Mouse (Mus musculus): ENCODE results near the gene Glod4.

Gene Glod4

GRCm38 (mm10) chr11:76242901-76243810 lies at the start of gene Glod4, which contains the start of gene Mrm3:
Glod4 (minus strand) TSS chr11:76243725.
Mrm3 (plus strand) TSS chr11:76243715.
- in situ Hi-C loops (cut with MboI), result no loop called here

DNA sequence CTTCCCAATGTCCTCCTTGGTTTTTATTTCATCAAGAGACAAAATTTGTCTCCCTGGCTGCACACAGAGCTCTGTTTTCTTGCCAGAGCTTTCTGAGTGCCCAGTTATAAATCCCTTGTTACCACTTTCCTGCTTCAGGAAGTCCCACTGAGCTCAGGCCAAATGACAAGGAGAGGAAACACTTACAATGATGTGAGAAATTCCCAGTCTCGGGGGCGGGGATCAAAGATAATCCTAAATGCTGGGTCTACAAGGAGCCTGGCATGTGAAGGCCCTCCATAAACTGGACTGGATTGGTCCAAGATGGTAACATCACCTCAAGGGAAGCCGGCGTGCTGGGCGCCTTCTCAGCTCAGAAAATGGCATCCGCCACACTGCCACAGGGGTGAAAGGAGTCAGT lies 49.3 kb upstream of the Glod4 start:
- in situ Hi-C loops (cut with MboI), result no loop called here

DNA sequence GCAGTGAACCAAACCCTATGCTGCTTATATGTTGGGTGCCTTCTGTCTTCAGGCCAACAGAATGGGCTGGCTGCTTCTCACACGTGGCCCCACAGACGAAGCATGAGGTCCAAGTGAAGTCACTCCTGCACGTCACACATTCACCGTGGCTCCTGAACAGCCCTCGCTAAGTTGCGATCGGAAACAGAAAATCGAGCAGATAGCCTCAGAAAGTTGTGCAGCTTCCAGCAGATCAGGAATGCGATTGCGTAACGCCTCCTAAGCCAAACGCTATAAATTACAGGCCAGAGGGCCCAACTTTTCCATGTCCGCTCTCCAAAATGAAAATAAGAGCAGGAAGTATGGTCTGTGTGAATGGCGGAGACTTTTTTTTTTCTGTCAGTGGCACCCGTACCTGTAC lies 48.9 kb upstream of the Glod4 start:
- in situ Hi-C loops (cut with MboI), result no loop called here

DNA sequence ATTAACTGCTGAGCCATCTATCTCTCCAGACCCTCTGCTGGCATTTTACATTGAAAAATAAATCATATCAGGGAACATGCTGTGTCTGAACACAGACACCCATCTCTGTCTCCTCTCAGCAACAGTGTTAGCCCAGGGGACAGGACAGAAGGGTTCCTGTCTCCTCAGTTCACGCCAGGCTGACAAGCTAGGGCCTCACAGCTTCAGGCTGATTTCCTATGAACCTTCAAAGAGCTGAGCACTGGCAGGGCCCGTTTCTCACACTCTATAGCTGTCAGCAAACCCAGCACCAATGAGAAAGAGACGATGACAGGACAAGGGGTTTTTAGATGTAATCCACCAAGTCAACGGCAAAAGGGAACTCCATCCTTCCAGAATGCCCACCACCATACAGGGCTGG lies 48.4 kb upstream of the Glod4 start:
- in situ Hi-C loops (cut with MboI), result no loop called here

- in situ Hi-C loops (cut with MboI), result no loop called here
These were observed 46.8 kb upstream of the Glod4 start for GRCm38 (mm10) chr11:76290367-76290766.

GRCm38 (mm10) chr11:76288645-76289044 lies 45.1 kb upstream of the Glod4 start:
- in situ Hi-C loops (cut with MboI), result no loop called here

GRCm38 (mm10) chr11:76287301-76287700 lies 43.8 kb upstream of the Glod4 start:
- in situ Hi-C loops (cut with MboI), result no loop called here

DNA sequence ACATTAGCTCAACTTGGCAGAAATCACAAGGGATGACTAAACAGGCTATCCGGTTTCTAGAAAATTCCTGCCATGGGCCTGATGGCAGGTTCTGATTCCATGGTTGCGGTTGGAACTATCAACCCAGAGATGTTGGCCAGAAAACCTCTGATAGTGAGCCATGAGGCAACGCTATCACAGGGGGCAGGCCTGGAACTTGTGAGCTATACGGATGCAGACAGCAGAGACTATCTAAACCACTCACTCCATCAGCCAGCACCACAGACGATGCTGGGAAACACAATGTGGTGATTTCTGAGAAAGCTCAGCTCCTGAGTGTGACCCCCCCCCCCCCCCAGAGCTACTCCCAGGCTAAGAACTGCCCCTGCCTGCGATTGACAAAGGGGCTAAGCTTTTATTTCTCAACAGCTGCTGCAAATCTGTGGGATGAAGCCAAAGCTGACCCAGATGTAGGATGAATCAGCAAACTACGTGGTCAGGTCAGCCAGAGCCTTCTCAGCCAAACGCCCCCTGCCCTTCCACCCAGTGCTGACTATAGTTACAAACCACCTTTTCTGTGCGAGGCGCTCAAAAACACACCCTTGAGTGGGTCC lies 43.1 kb upstream of the Glod4 start:
- in situ Hi-C loops (cut with MboI), result no loop called here

DNA sequence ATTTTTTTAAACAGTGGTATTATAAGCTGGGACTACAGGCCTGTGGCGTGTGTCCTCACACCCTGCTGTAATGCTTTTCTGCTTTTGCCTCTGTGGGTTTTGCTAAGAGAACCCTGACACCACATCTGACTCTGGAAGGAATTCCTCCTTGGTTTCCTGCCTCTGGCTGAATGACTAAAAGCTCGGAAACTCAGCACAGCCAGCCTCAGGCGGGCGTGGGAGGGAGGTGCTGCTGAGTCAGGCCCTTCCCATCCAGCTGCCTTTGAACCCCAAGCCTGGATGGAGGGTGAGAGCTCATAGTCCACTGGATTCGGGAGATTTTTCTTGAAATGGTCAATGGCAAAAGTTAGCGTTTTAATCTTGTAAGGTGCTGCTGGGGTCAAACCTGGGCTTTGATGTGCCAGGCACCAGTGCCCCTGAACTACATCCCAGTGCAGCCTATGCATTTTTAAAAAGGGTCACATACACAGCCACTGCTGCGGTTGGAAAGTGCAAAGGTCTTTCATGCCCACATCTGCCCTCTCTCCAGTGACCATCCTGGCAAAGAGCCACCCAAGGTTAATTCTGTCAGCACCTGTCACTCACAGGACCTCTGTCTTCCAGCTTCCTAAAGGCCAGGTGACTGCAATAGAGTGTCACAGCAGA lies 42.0 kb upstream of the Glod4 start:
- in situ Hi-C loops (cut with MboI), result no loop called here

- in situ Hi-C loops (cut with MboI), result no loop called here
These were observed 40.3 kb upstream of the Glod4 start for GRCm38 (mm10) chr11:76283841-76284240.

DNA sequence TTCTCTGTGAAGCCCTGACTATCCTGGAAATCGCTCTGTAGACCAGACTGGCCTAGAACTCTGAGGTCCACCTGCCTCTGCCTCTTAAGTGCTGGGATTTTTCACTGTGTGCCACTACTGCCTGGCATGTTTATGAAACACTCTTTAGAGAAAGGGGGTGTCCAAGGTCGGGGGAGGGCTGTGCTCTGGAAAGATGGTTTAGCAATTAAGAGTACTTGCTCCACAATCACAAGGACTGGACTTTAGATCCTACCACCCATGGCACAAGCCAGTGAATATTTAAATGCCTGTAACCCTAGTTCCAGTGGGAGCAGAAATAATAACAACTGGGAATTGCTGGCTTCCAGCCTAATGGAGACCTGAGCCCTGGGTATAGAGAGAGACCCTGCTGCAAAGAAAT lies 36.4 kb upstream of the Glod4 start:
- in situ Hi-C loops (cut with MboI), result no loop called here

GRCm38 (mm10) chr11:76278960-76279852 lies 35.7 kb upstream of the Glod4 start:
- in situ Hi-C loops (cut with MboI), result no loop called here

- in situ Hi-C loops (cut with MboI), result no loop called here
These were observed 28.9 kb upstream of the Glod4 start for GRCm38 (mm10) chr11:76272440-76272839.

- in situ Hi-C loops (cut with MboI), result no loop called here
These were observed 25.1 kb upstream of the Glod4 start for GRCm38 (mm10) chr11:76268521-76269065.

DNA sequence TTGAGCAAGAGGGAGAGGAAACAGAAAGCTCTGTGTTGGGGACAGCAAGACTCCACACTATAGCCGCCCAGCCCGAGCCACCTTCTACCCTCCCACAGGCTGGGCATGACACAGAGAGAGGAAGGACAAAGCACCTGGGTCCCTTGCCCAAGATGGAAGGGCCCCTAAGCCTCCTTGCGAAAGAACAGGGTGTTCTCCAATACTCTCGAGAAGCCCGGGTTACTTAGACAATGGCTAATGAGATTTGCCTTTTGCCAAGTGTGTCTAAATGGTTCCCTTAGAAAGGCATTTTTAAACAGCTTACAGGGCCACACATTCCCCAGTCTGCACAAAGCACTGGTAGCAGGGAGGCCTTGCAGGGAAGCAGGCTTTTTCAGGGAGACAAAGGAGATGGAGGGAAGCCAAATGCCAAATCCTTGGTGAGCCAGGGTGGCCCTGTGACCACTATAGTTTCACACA lies 24.5 kb upstream of the Glod4 start:
- in situ Hi-C loops (cut with MboI), result no loop called here

GRCm38 (mm10) chr11:76267550-76267949 lies 24.0 kb upstream of the Glod4 start:
- in situ Hi-C loops (cut with MboI), result no loop called here

DNA sequence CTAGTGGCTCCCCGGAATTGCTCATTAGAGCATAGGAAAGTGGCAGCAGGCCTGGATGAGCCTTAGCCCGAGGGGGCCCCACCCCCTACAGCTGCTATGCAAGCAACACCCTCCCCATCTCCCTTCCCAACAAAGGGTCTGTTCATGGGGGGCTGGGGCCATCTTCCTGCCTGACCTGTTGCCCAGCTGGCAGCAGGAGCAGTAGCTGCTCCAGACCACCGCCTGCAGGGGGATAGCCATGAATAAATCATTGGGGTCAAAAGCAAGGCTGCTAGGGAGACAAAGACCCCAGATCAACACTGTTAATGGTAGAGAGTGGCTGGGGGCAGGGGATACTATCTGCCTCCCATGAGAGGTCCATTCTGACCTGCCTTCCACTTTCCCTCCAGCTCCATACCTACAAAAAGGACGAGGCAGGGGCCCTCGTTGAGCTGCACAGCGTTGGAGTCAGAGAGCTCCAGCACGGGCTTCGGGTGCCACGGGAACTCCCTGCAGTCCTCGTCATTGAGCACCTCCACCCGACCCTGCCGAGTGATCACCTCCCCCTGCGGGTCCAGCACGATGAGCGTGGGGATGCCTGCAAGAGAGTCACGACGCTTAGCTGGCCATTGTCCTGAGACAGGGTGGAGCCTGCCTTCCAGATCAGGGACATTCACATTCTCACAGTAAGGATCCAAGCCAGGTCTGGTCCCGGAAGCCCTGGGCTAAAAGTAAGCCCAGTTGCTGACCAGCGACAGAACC lies 19.3 kb upstream of the Glod4 start:
- in situ Hi-C loops (cut with MboI), result no loop called here

GRCm38 (mm10) chr11:76261224-76261623 lies 17.7 kb upstream of the Glod4 start:
- in situ Hi-C loops (cut with MboI), result no loop called here

- in situ Hi-C loops (cut with MboI), result no loop called here
These were observed 16.9 kb upstream of the Glod4 start for GRCm38 (mm10) chr11:76260208-76261050.

GRCm38 (mm10) chr11:76258511-76258910 lies 15.0 kb upstream of the Glod4 start:
- in situ Hi-C loops (cut with MboI), result loop anchor here (5.0 kb wide), 1 partner anchor 149 kb away; the partner anchor contains the start of gene Timm22

Data from mature B cell (primary cell).